Mouse (Mus musculus) neural tube, embryonic 12.5 days (tissue): Measurements from ENCODE around the gene Ccdc137. TPM values are rescaled to one million over a fixed set of nuclear protein-coding genes. Genes with fewer than 3 reads are reported as not detected.

Source experiments
- ATAC-seq: fragments of 200-750 bp; cut with Nextera tagmentation; 2 replicates; pipeline ENCODE4 v1.8.0; 2017; ENCODE audit warnings: low read depth, mild to moderate bottlenecking, moderate TSS enrichment, moderate library complexity; ENCODE audit not compliant: low FRiP score
- H3K27ac ChIP-seq: fragments of 300-500 bp; sonication (generic); 2 replicates; pipeline ENCODE4 v1.5.1; 2016
- H3K27me3 ChIP-seq: fragments of 300-500 bp; sonication (generic); replicated peaks from 2 replicates; pipeline ENCODE4 v1.6.1; 2016; ENCODE audit warnings: mild to moderate bottlenecking
- H3K36me3 ChIP-seq: fragments of 300-500 bp; sonication (generic); 2 replicates; pipeline ENCODE4 v1.6.1; 2016; ENCODE audit warnings: mild to moderate bottlenecking
- H3K4me1 ChIP-seq: fragments of 300-500 bp; sonication (generic); 2 replicates; pipeline ENCODE4 v1.6.1; 2016
- H3K4me2 ChIP-seq: fragments of 300-500 bp; sonication (generic); replicated peaks from 2 replicates; pipeline ENCODE4 v1.6.1; 2016; ENCODE audit warnings: mild to moderate bottlenecking
- H3K4me3 ChIP-seq: fragments of 300-500 bp; sonication (generic); 2 replicates; pipeline ENCODE4 v1.5.1; 2016
- H3K9ac ChIP-seq: fragments of 300-500 bp; sonication (generic); 2 replicates; pipeline ENCODE4 v1.6.1; 2016; ENCODE audit warnings: mild to moderate bottlenecking
- H3K9me3 ChIP-seq: fragments of 300-500 bp; sonication (generic); 2 replicates; pipeline ENCODE4 v1.6.1; 2016; ENCODE audit warnings: mild to moderate bottlenecking
- WGBS: fragments of 180-500 bp; shearing (Covaris S2); methylation state at CpG from one replicate; pipeline ENCODE4 v1.1.7; 2016; 5-methylcytosine and 5-hydroxymethylcytosine counted together
- polyA plus RNA-seq: library from polyadenylated mRNA; unstranded; fragments of >200 nt; fragmentation: Nextera tagmentation; extraction: Ambion mirVana; gene quantifications from 2 replicates; pipeline ENCODE4 v1.2.1, GENCODE M21; 2016

The Ccdc137 gene
- polyA plus RNA-seq, 1 experiment from 2014 or later = 34.7 TPM

DNA sequence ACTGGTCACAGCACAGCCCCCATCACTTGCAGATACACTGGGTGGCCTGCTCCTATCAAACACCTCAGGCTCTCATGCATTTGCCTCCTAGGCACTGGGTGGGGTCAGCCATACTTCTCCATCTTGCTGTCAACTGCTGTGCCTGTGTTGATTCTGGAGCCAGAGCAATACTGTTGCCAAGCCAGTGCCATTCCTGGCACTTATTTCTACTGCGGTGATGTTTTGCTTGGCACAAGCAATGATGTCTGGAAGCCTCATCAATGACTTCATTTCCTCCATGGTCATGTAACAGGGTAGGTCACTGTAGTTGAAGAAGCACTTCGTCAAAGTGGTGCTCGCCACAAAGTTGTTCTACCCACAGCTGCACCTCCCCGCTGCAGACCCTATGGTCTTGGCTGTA is 7.6 kb downstream of the Ccdc137 start:
- Histone ChIP-seq H3K9ac (no peak overlapping the region), H3K4me1 (peaks cover 25% of the 10 kb centered on the region), H3K9me3 (no peaks in the 10 kb centered on the region), H3K27ac (no peak overlapping the region), H3K4me3 (0 out of 2 replicates have a peak overlapping the region, but pooled peaks have one; percentile 92), H3K27me3 (no peaks in the 10 kb centered on the region), H3K4me2 (peak overlapping the region; percentile 95), H3K36me3 (peaks cover 60% of the 10 kb centered on the region)
- ATAC-seq = no peak
- WGBS = 95% methylated on average over 4 of the region's 4 CpGs

DNA sequence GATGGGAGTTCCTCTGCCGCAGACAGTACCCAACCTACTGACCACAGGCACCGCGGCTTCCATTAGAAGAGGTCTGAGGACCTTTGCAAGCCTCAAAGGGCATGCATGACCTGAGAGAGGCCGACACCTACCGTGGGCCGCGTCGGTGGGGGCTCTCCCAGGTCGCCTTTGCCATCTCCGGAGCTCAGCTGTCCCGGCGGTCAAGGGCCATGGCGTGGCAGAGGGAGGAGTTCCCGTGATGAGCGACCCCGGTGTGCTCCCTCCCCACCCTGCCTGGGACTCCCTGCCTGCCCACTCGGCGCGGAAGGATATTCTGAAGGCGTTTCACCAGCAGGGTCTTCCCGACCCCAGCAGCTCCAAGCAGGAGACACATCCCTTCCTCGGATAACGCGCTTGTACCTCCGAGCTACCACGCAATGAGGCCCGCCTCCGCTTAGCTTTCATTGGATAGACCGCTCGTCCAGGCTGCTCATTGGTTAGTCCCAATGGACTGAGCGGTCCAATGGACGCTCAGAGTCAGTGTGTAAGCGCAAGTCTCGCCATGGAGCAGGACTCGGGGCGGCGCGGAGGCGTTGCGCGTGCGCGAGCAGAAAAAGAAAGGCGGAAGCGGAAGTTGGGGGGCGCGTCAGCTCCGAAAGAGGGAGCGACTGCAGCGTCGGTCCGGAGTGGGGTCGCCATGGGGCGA is 9.3 kb downstream of the Ccdc137 start, which contains the start of gene Arl16:
Arl16 (minus strand) TSS at position 557 of the 685 bp plus-strand sequence.
- H3K9ac ChIP-seq = peak within 1 kb of the TSS; percentile 80
- H3K4me1 ChIP-seq = peaks cover 25% of the 10 kb centered on the region
- WGBS = under 1% methylated on average over 54 of the region's 54 CpGs
- H3K27me3 ChIP-seq = no peaks in the 10 kb centered on the region
- peak within 1 kb of the TSS; percentile 95 for H3K4me2 ChIP-seq
- H3K27ac ChIP-seq = peak within 1 kb of the TSS; percentile 59; the same call in 1 of the 2 replicates
- peak within 1 kb of the TSS; percentile 92 for H3K4me3 ChIP-seq
- peak; percentile 99 for ATAC-seq
- H3K9me3 ChIP-seq = no peaks in the 10 kb centered on the region
- H3K36me3 ChIP-seq = peaks cover 60% of the 10 kb centered on the region

DNA sequence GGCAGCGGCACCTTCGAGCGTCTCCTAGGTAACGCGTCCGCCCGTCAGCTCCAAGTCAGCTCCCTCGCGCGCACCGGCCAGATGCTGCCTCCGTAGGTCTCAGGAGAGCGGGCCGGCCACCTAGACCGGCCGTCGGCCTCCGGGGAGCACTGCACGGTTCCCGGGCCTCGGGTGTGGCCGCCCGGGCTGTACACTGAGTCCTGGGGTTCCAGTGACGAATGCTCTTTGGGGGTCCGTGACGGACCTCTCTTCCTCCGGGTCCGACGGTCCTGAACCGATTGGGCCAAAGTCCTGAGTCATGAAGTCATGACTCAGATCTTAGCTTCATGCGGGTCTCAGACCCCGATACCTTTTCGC is 9.8 kb downstream of the Ccdc137 start:
- Histone ChIP-seq H3K4me2 (peak overlapping the region; percentile 95), H3K36me3 (peaks cover 60% of the 10 kb centered on the region), H3K4me3 (peak overlapping the region; percentile 92), H3K27me3 (no peaks in the 10 kb centered on the region), H3K9ac (peak overlapping the region; percentile 80), H3K9me3 (no peaks in the 10 kb centered on the region), H3K4me1 (peaks cover 25% of the 10 kb centered on the region), H3K27ac (no peak overlapping the region)
- peak; percentile 73 for ATAC-seq
- WGBS = 1% methylated on average over 33 of the region's 33 CpGs

DNA sequence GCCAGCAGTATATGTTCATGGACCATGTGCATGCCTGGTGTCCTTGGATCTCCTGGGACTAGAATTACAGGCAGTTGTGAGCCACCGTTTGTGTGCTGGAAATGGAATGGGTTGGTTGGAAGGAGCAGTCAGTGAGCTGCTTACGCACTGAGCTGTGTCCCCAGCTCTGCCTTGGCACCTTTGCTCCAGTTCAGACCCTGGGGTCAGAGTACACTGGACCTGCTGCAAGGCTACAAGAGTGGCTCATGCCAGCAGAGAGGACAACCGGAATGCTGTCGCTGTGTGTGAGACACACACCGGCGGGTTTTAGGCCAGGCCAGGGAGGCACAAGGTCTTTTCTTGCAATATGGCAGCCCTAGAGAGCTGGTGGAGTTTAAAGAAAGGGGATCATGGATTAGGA is 14.1 kb downstream of the Ccdc137 start:
- Histone ChIP-seq H3K9ac (no peak overlapping the region), H3K4me1 (peaks cover 10% of the 10 kb centered on the region), H3K36me3 (peaks cover 77% of the 10 kb centered on the region), H3K9me3 (no peaks in the 10 kb centered on the region), H3K27ac (no peak overlapping the region), H3K4me2 (no peak overlapping the region), H3K27me3 (no peaks in the 10 kb centered on the region), H3K4me3 (no peak overlapping the region)
- WGBS = 96% methylated on average over 6 of the region's 6 CpGs
- no peak for ATAC-seq

DNA sequence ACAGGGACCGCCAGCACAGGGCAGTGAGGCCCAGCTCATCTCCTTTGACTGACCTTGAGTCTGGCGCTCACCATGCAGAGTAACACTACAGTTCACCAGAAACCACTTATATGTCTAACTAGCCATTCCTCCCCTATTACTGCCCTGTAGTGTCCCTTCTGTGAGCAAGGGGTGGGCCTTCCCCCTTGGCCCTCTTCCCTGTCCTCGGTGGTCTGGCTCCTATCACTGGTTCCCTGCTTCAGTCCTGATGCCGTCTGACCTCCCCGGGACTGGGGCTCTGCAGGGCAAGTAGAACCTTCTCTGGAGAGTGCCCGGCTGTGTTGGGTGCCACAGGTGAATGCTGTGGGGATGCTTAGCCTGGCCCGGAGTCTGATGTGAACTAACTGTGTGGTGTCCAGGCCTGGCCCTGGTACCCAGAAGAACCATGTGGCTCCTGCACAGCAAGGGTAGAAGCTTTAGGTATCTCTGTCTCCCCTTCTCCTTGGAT is 25.6 kb downstream of the Ccdc137 start:
- ATAC-seq = no peak
- peaks cover 75% of the 10 kb centered on the region for H3K36me3 ChIP-seq

DNA sequence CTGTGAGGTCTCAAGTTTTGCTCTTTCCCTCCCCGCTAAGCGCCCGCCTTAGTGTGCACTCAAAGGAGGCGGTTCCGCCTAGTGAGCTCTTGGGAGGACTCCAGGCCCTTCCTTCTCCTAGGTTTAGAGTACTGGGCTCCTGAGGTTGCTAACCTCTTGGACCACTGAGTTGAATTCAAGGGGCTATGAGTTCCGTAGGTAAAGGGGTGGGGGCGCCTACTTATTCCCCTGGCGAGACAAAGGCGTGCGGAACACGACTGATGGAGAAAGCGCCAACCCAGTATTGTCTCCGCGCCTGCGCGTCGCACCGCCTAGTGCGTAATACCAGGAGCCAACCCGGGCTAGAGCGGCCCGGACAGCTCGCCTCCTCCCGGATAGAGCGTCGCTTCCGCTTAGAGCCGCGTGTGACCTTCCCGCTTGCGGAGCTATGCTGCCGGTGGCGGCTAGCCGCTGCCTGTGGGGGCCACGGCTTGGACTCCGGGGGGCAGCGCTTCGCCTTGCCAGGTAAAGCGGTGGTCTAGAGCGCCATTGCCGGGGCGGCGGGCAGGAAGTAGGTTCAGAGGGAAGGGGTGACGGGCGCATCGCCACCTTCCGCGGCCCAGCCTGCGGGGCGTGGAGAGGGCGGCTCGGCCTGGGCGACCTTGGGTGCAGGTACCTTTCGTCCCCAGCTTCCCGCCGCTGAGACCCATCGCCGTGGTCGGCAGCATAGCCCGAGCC is 26.5 kb downstream of the Ccdc137 start, which contains the start of gene Mrpl12:
Mrpl12 (plus strand) TSS at position 349 of the 717 bp plus-strand sequence.
- Histone ChIP-seq H3K36me3 (peaks cover 71% of the 10 kb centered on the region), H3K4me3 (peak within 1 kb of the TSS; percentile 98), H3K9me3 (no peaks in the 10 kb centered on the region), H3K4me1 (peaks cover 19% of the 10 kb centered on the region), H3K9ac (peak within 1 kb of the TSS; percentile 83), H3K27me3 (no peaks in the 10 kb centered on the region), H3K4me2 (peak within 1 kb of the TSS; percentile 92), H3K27ac (peak within 1 kb of the TSS; percentile 66)
- WGBS = under 1% methylated on average over 60 of the region's 60 CpGs
- ATAC-seq = peak; percentile 92

More for the DNA sequence above, 25.6 kb downstream of the Ccdc137 start:
- Histone ChIP-seq H3K4me1 (peaks cover 19% of the 10 kb centered on the region), H3K4me3 (peak overlapping the region; percentile 98; the same call in 1 of the 2 replicates), H3K27ac (no peak overlapping the region), H3K4me2 (peak overlapping the region; percentile 92), H3K9me3 (no peaks in the 10 kb centered on the region), H3K27me3 (no peaks in the 10 kb centered on the region), H3K9ac (peak overlapping the region; percentile 83)
- 93% methylated on average over 7 of the region's 7 CpGs for WGBS

DNA sequence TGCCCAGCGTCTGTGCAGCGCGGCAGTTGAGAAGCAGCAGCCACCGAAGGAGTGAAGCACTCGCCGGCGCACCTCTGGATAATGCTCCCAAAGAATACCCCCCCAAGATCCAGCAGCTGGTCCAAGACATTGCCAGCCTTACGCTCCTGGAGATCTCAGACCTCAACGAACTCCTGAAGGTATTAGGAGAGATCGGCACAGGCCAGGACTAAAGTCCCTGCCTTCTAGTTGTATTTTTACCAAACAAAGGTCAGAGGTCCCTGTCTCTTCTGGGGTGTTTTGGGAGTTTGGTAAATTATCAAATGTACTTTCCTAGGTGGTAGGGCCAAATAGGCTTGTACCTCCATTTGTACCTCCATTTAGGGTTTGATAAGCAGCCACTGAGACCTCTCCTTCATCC is 27.3 kb downstream of the Ccdc137 start:
- peaks cover 62% of the 10 kb centered on the region for H3K36me3 ChIP-seq
- H3K4me2 ChIP-seq = peak overlapping the region; percentile 92
- H3K9ac ChIP-seq = peak overlapping the region; percentile 83
- peaks cover 19% of the 10 kb centered on the region for H3K4me1 ChIP-seq
- H3K4me3 ChIP-seq = peak overlapping the region; percentile 98
- WGBS = 9% methylated on average over 10 of the region's 10 CpGs
- ATAC-seq = no peak
- no peak overlapping the region for H3K27ac ChIP-seq
- no peaks in the 10 kb centered on the region for H3K9me3 ChIP-seq
- no peaks in the 10 kb centered on the region for H3K27me3 ChIP-seq

DNA sequence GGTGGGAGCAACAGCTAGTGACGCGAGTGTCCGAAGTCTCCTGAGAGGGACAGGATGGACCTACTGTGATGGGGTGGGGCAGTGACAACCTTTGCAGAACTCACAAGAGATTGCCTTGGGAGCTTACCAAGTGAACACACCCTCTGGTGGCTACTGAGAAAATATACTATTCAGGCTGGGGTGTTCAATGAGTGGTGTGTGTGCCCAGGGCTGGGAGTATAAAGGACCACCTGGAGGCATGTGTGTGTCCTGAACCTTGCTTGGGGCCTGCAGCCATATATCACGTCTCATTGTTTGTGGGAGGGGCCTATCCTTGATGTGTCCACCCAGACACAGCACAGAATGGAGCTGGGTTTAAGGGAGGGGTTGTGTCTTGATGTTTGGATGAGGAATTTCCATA is 30.6 kb downstream of the Ccdc137 start:
- Histone ChIP-seq H3K36me3 (peaks cover 33% of the 10 kb centered on the region), H3K9me3 (no peaks in the 10 kb centered on the region), H3K4me2 (no peak overlapping the region), H3K4me1 (peaks cover 46% of the 10 kb centered on the region), H3K4me3 (no peak overlapping the region), H3K9ac (no peak overlapping the region), H3K27ac (no peak overlapping the region), H3K27me3 (no peaks in the 10 kb centered on the region)
- WGBS = 81% methylated on average over 4 of the region's 4 CpGs
- ATAC-seq = no peak

DNA sequence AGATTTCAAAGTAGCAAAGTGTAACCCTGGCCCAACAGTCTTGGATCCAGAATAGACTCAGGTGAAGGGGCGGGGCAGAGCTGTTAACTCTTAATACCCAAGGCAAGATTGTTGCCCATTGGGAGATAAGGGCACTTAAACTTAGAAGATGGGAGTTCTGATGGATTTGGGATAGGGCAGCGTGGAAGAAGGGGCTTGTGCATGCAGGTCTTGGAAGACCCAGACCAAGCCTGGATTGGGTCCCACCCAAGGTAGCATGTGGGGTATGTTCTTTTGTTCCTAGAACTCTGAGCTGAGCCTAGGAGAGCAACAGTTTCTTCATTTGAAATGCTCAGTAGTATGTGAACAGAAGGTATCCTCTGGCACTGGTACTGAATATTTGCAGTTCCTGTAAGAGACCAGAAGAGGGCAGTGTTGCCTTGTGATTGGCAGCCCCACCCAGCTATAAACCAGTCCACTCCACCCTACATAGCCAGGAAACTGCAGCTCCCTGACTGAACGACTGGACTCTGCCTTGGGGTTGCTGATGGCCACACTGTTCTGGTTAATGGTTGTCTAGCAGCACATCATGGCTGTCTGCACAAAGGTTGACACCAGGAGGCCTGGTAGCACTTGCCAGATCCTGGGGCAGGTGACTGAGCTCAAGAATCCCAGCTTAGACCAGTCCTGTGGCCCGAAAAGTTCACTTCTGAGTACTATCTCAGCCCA is 31.3 kb downstream of the Ccdc137 start:
- no peaks in the 10 kb centered on the region for H3K9me3 ChIP-seq
- H3K4me1 ChIP-seq = peaks cover 40% of the 10 kb centered on the region
- no peak overlapping the region for H3K27ac ChIP-seq
- no peak overlapping the region for H3K4me2 ChIP-seq
- WGBS = 62% methylated on average over 4 of the region's 4 CpGs
- H3K36me3 ChIP-seq = peaks cover 31% of the 10 kb centered on the region
- H3K9ac ChIP-seq = no peak overlapping the region
- no peak overlapping the region for H3K4me3 ChIP-seq
- no peak for ATAC-seq
- H3K27me3 ChIP-seq = no peaks in the 10 kb centered on the region

DNA sequence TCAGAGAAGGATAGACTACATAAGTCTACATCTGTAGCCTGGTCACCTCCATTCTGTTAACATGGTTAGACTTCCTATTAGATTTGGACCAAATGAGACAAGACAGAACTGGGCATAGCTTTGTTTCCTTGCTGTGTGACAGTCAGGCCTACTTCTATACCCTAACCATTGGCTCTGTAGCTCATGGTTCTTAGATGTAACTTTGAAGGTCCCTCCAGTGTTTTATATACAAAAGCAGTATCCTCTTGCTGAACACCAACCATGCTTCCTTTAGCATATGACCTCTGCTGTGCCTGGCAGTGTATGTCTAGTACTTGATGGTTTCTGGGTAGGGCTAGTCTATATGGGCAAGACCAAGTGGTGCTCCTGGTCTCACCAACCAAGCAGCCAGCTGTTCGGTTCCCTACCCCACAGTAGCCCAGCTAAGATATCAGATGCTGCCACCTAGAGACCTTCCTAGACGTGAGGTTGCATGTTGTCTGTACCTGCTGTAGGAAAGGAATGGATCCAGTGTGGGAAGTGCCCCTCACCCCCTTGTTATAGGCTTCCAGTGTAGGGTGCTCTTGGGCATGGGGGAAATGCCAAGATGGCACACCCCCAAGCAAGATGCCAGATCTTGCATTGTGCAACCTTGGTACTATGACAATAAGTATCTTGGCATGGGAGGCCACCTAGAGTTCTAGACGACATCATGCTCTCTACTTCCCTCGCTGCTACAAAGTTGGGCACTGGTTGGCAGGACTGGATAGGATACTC is 32.6 kb downstream of the Ccdc137 start:
- H3K27ac ChIP-seq = no peak overlapping the region
- H3K9me3 ChIP-seq = no peaks in the 10 kb centered on the region
- no peak for ATAC-seq
- H3K27me3 ChIP-seq = no peaks in the 10 kb centered on the region
- WGBS = 47% methylated on average over 4 of the region's 4 CpGs
- H3K36me3 ChIP-seq = peaks cover 39% of the 10 kb centered on the region
- H3K4me1 ChIP-seq = peaks cover 34% of the 10 kb centered on the region
- H3K4me2 ChIP-seq = peak overlapping the region; percentile 99
- no peak overlapping the region for H3K9ac ChIP-seq
- no peak overlapping the region for H3K4me3 ChIP-seq

DNA sequence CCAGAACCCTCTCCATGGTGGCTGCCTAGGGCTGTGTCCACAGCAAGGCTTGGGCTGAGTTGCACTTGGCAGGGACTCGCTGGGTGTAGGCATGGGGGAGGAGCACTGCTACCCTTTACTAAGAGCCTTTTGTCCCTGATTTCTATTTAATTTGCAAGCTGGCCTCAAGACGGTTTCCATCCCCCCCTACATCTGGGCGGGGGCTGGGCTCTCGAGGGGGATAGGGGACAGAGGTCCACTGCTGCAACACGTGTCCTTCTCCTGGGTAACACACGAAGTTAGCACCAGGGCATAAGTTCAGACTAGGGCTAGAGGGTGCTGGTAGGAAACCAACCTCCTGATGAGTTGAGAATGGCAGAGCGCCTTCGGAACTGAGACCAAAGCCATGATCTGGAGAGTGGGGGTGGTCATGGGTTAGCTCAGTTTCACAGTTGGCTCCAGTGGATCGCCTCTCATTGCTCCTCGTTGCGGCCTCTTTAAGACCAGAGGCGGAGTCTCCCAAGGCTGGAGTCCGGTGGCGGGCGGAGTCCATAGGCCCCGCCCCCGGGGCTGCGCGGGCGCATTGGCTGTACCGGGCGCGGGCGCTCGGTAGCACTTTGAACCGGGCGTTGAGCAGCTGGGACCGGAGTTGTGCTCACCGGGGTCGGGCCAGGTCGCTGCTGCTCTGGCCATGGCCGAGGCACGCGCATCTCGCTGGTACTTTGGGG is 33.6 kb downstream of the Ccdc137 start, which contains the start of gene Slc25a10:
Slc25a10 (plus strand) TSS at position 524 of the 707 bp plus-strand sequence.
- Histone ChIP-seq H3K4me1 (peaks cover 29% of the 10 kb centered on the region), H3K9ac (peak within 1 kb of the TSS; percentile 85), H3K27ac (peak within 1 kb of the TSS; percentile 68; the same call in 1 of the 2 replicates), H3K36me3 (peaks cover 41% of the 10 kb centered on the region), H3K9me3 (no peaks in the 10 kb centered on the region), H3K4me2 (peak within 1 kb of the TSS; percentile 99), H3K27me3 (no peaks in the 10 kb centered on the region), H3K4me3 (peak within 1 kb of the TSS; percentile 93)
- under 1% methylated on average over 35 of the region's 35 CpGs for WGBS
- peak; percentile 92 for ATAC-seq
